Mouse (Mus musculus): ENCODE results near the gene Pus1. TPM values are rescaled to one million over a fixed set of nuclear protein-coding genes. Genes with fewer than 3 reads are reported as not detected.
"Not testable (repeated sequence)": the region's sequence is repeated elsewhere in the genome, so short reads cannot be mapped to it uniquely, and the experiment has no call there.

Gene Pus1
- total RNA-seq, 2 experiments from 2014 or later = 19.2 to 19.6 TPM

DNA sequence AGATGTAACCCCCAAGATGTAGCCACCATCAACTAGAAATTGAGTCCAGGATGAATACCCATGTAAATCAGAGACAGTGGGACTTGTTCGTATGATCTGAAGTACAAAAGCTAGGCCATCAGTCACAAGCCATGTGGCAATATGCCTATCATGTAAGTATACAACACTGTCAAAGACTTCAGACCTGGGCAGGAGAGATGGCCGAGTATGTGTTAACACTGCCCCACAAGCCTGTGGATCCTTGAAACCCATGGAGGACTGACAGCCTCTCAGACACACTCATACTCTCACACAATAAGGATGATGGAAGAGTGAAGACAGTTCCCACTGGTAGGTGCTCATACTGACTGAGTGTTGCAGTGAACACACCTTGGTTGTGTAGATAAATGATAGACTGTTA, 4.3 kb downstream of the Pus1 start:
- no peak overlapping the region for H3K4me3 ChIP-seq
- no peak for DNase-seq (ENCODE audit: low spot score in 2 of 2)
- TF ChIP-seq CTCF (conservative IDR thresholded peaks at IDR 0.05) = no peak
- H3K27ac ChIP-seq = no peak overlapping the region

DNA sequence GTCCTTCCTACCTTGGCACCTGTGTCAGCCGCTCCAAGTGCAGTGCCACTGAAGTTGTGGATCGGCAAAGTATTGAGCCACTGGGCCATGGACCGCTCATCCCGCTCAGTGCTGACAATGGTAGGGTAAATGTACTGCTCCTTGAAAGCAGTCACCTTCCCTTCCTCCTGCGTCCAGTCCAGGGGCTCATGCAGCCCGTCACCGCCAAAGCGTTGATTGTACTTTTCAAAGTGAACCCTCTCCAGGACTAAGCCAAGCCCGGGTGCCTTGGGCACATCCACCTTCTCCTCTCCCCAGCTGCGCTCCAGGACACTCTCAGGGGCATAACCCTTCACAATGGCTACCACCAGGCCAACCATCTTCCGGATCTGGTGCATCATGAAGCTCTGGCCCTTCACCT, 5.9 kb downstream of the Pus1 start:
- no peak for DNase-seq (ENCODE audit: low spot score in 2 of 2)
- Histone ChIP-seq H3K4me3 (no peak overlapping the region), H3K27ac (no peak overlapping the region)
- no peak for TF ChIP-seq CTCF (conservative IDR thresholded peaks at IDR 0.05)

DNA sequence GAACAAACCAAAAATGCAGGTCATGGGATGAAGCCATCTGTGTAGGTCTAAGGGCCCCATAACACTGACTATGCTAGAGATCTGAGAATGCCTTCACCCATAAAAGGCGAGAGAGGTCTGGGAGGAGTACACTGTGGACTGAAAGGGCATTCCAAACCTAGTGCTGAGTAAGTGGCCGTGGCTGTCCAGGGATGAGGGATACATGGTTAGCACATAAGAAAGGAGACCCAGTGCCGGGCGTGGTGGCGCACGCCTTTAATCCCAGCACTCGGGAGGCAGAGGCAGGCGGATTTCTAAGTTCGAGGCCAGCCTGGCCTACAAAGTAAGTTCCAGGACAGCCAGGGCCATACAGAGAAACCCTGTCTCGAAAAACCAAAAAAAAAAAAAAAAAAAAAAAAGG, 7.5 kb downstream of the Pus1 start:
- H3K27ac ChIP-seq; H3K4me3 ChIP-seq; DNase-seq (ENCODE audit: low spot score in 2 of 2): not testable (repeated sequence)

DNA sequence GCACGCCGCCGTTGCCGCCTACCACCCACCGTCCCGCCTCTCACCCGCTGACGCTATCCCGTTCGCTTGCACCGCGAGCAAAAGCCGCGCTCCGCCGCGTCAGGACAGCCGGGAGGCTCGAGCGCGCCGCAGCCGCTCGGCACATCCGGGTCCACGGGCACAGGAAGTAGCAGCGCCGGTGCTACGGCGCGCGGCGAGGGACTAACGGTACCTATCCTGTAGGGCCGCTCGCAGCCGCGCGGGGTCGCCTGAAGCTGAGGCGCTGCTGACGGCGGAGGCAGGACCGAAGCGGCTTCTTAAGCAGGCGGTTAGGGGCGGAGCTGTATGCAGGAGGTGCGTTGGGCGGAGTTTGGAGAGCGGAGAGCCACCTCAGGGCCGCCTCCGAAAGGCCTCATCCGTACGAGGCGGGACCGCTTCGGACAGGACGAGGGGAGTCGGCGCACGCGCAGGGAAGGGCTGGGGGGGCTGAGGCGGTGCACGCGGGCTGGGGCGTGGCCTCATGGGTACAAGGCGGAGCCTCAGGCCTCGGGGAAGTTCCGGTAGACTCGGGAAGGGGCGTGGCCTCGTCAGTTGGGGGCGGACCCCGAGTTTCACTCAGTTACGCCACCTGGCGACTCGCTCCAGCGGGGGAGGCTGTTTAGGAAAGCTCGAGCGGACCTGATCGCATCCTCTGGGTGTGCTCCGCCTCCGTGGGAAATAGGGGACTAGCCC, 9.9 kb downstream of the Pus1 start, which contains the start of gene Ep400:
TSS of gene Ep400 (minus strand) at position 270 of the 711 bp plus-strand sequence.
- TF ChIP-seq CTCF (conservative IDR thresholded peaks at IDR 0.05) = peak; percentile 75
- DNase-seq (ENCODE audit: low spot score in 2 of 2) = peak; percentile 100

DNA sequence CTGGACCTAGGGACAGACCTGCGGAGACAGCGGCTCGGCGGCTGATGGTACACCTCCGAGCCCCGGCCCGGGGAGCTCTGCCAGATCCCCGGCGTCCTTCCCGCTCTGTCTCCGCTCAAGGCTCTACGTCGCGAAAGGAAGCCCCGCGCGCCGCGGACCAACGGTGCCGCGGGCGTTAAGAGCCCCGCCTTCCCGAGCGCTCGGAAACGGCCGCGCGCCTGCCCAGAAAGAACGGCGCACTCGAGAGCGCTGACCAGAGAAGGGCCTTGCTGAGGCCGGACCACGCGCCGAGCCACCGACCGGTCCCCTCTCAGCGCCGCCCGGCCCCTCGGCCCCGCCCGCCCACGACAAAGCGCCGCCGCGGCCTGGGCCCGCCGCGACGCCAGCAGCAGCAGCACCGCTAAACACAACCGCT, 10.4 kb downstream of the Pus1 start:
- TF ChIP-seq CTCF (conservative IDR thresholded peaks at IDR 0.05) = no peak
- Histone ChIP-seq H3K4me3 (peak overlapping the region; percentile 63), H3K27ac (peak overlapping the region; percentile 96)
- peak in 1 of 2 experiments; percentile 16 for DNase-seq (ENCODE audit: low spot score in 2 of 2)

More for the DNA sequence above, 9.9 kb downstream of the Pus1 start, which contains the start of gene Ep400:
- peak within 1 kb of the TSS; percentile 63 for H3K4me3 ChIP-seq
- H3K27ac ChIP-seq = peak within 1 kb of the TSS; percentile 96

DNA sequence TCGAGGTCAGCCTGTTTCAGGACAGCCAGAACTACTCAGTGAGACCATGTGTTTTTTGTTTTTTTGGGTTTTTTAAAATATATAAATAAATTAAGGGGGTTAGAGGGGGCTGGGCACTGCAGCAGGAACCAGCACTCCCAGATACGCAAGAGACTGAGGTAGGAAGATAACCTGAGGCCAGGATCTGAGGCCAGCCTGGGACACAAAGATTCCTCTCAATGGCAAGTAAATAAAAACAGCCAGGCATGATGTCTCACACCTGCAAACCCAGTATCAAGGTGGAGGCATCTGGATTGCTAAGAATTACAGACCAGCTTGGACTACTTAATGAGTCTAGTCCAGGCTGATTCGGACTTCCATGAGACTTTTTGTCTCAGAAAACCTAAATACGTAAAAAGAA, 11.2 kb downstream of the Pus1 start:
- no peak for TF ChIP-seq CTCF (conservative IDR thresholded peaks at IDR 0.05)
- DNase-seq (ENCODE audit: low spot score in 2 of 2) = no peak
- Histone ChIP-seq H3K4me3 (peak overlapping the region; percentile 63), H3K27ac (no peak overlapping the region)

DNA sequence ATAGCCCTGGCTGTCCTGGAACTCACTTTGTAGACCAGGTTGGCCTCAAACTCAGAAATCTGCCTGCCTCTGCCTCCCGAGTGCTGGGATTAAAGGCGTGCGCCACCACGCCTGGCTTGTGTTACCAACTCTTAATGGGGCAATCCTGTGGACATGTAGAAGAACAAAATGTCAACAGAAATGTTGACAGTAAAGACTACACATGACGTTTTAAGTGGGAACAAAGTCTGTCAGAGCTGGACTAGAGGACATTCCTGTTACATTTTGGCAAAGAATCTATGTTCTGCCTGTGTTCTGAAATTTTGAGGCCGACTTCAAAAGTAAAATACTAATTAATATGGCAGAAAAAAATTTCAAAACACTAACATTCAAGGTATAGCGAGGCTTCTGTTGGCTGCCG, 16.6 kb downstream of the Pus1 start:
- no peak overlapping the region for H3K27ac ChIP-seq
- no peak for DNase-seq (ENCODE audit: low spot score in 2 of 2)
- TF ChIP-seq CTCF (conservative IDR thresholded peaks at IDR 0.05) = no peak

DNA sequence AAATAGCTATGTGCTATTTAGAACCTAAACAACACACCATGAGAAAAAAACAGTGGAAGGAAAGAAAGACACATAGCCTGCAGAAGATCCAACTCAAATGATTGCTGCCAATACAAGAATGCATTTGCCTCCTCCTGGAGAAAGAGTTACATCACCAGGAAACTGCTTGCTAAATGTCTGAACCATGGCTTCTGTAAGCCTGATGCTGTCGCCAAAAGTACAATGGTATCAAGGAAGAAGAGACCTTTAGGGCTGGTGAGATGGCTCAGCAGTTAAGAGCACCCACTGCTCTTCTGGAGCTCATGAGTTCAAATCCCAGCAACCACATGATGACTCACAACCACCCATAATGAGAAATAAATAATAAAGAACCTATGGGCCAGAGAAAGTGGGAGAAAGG, 35.4 kb downstream of the Pus1 start:
- DNase-seq (ENCODE audit: low spot score in 2 of 2) = no peak
- TF ChIP-seq CTCF (conservative IDR thresholded peaks at IDR 0.05) = no peak
- no peak overlapping the region for H3K27ac ChIP-seq
- no peak overlapping the region for H3K4me3 ChIP-seq

More for the DNA sequence above, 16.6 kb downstream of the Pus1 start:
- no peak overlapping the region for H3K4me3 ChIP-seq

DNA sequence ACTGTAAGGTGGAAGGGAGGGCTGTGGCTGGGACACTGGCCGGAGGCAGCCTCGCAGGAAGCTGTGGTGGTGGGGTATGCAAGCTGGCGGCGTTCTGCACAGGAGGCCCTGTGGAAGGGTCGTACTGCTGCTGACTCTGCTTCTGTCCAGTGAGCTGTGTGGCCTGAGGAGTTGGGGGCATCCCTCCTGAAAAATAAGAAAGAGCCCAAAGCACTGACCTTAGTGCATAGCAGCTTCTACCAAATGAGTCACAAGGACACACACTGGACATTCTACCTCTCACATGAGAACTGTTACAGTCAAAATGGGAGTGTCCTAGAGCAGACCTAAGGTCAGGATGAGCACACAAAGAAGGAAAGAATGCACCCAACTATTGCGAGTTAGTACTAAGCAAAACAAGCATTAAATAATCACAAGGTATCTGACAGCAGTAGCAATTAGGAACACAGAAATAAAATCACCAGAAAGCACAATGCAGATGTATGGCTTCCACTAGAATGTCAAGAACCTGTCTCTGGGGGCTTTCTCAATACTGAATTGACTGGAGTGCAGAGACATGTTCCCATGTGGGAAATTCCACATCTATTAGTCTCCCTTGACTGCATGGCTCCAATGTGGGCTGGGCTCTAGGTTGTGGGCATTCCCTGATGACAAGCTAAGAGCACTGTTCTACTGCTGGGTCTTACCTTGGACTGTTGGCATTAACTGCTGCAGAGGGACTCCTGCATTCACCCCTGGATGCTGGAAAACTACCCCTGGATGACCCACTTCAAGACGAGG, 40.8 kb downstream of the Pus1 start:
- TF ChIP-seq CTCF (conservative IDR thresholded peaks at IDR 0.05) = no peak
- DNase-seq (ENCODE audit: low spot score in 2 of 2) = no peak
- Histone ChIP-seq H3K27ac (no peak overlapping the region), H3K4me3 (no peak overlapping the region)

DNA sequence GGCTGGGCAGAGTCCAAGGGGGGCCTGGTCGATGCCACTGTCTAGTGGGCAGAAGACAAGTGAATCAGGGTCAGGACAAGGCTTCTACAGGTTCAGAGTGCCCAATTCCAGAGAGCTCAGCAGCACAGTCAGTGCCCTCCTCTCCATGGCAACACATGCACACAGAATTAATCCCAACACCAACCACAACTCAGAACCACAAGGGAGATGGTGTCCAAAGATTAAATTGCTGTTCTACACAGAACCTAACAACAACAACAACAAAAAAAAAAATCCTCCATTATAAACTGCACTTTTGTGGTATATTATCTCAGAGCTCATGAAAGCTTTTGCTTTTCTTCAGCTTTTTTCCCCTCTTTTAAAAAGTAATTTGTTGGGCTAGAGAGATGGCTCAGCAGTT, 44.9 kb downstream of the Pus1 start:
- no peak for DNase-seq (ENCODE audit: low spot score in 2 of 2)

DNA sequence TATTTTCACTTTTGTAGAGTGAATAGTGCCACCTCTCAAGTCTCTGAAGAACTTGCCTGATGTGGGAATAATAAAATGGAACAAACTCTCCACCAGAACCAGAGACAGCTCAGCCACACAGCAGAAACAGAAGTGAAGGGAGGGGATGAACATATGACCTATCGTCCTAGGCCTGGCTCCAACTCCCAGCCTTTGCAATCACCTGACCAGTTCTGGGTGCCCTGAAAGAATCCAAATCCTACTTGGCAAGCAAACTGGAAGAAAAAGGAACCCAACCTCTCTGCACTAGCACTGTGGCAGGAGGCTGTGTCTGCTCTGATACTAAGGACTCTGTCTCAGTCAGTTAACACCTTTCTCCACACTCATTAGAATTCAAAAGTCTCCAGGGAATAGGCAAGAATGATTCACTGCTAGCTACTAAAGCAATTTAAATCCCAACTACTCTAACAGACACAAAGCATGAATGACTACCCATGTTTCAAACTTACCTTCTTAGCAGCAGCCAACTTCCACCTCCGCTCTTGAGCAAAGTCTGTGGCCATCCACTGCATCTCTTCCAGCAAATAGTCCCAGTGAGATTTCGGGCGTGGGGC, 47.1 kb downstream of the Pus1 start:
- Histone ChIP-seq H3K27ac (no peak overlapping the region), H3K4me3 (no peak overlapping the region)
- TF ChIP-seq CTCF (conservative IDR thresholded peaks at IDR 0.05) = no peak
- DNase-seq (ENCODE audit: low spot score in 2 of 2) = no peak

More for the DNA sequence above, 44.9 kb downstream of the Pus1 start:
- no peak overlapping the region for H3K4me3 ChIP-seq
- H3K27ac ChIP-seq = no peak overlapping the region
- TF ChIP-seq CTCF (conservative IDR thresholded peaks at IDR 0.05) = no peak

DNA sequence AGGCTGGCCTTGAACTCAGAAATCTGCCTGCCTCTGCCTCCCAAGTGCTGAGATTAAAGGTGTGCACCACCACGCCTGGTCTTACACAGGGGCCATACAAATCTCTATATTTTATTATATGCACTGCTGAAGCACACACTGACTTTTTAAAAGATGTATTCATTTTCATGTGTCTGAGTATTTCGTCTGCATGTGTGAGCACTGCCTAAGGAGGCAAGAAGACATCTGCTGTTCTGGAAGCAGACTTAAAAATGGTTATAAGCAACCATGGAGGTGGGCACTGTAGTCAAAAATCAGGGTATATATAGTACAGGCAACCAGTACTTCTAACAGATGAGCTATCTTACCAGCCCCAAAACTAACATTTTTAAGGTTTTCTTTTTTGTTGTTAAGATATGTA, 49.2 kb downstream of the Pus1 start:
- TF ChIP-seq CTCF (conservative IDR thresholded peaks at IDR 0.05) = no peak
- Histone ChIP-seq H3K27ac (no peak overlapping the region), H3K4me3 (no peak overlapping the region)
- no peak for DNase-seq (ENCODE audit: low spot score in 2 of 2)

DNA sequence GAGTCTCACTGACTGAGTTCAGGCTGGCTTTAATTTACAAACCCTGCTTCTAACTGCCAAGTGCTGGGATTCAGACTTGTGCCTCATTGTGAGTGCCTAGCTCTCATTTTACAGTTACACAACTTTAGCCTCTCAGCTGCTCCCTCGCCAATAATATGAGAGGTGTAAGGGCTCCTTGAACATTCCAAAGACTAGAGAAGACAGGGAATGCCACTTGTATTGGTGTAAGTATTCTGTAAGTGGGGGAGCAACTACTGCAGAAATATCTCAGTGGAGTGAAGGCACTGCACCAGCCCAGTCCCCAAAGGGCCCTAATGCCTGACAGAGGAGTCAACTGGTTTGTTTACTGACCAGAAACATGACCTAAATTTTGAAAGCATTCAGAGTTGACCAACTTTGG, 52.6 kb downstream of the Pus1 start:
- DNase-seq (ENCODE audit: low spot score in 2 of 2) = no peak
- no peak for TF ChIP-seq CTCF (conservative IDR thresholded peaks at IDR 0.05)
- Histone ChIP-seq H3K27ac (no peak overlapping the region), H3K4me3 (no peak overlapping the region)

Other genes with a start within 250 kb of the Pus1 start
- 100 to 1,000 TPM in 1 of 2 experiments, 10 to 100 TPM in 1; 98.3 to 111 TPM for gene Galnt9, start 236.3 kb downstream of the Pus1 start, total RNA-seq (2021)
- gene Noc4l, start 127.2 kb downstream of the Pus1 start, total RNA-seq (2021) = 10 to 100 TPM; 23.4 to 23.8 TPM
- gene Ddx51, start 127.2 kb downstream of the Pus1 start, total RNA-seq (2021) = 10 to 100 TPM; 31.2 to 35.0 TPM
- gene Ep400, start 9.9 kb downstream of the Pus1 start, total RNA-seq (2021) = 100 to 1,000 TPM; 104 to 114 TPM
- gene Ulk1, start 29.4 kb upstream of the Pus1 start, total RNA-seq (2021) = 10 to 100 TPM; 70.0 to 72.8 TPM
- gene Hscb, start 59.1 kb upstream of the Pus1 start, total RNA-seq (2021) = 10 to 100 TPM; 11.3 to 13.9 TPM
- 1 to 10 TPM in 1 of 2 experiments, under 1 TPM in 1; 0.56 to 2.8 TPM for gene Chek2, start 59.3 kb upstream of the Pus1 start, total RNA-seq (2021)
- gene Ttc28, start 99.1 kb upstream of the Pus1 start, total RNA-seq (2021) = 10 to 100 TPM; 10.2 to 11.7 TPM

All from layer of hippocampus, adult 2 months (tissue).